Mouse (Mus musculus): ENCODE data around the gene Hmgcs1.
"Not testable (repeated sequence)": the region's sequence is repeated elsewhere in the genome, so short reads cannot be mapped to it uniquely, and the experiment has no call there.

Gene Hmgcs1

GRCm38 (mm10) chr13:119698436-119698835, 8.3 kb downstream of the Hmgcs1 start:
- no peak for DNase-seq (ENCODE audit: extremely low read depth, insufficient read length, low spot score)

- DNase-seq (ENCODE audit: extremely low read depth, insufficient read length, low spot score): no peak
Measured at GRCm38 (mm10) chr13:119704280-119704679, 14.1 kb downstream of the Hmgcs1 start.

GRCm38 (mm10) chr13:119706278-119706880, 16.2 kb downstream of the Hmgcs1 start:
- DNase-seq (ENCODE audit: extremely low read depth, insufficient read length, low spot score): not testable (repeated sequence)

GRCm38 (mm10) chr13:119706953-119707352, 16.8 kb downstream of the Hmgcs1 start:
- DNase-seq (ENCODE audit: extremely low read depth, insufficient read length, low spot score): no peak

- no peak for DNase-seq (ENCODE audit: extremely low read depth, insufficient read length, low spot score)
Measured at GRCm38 (mm10) chr13:119707906-119708305, 17.7 kb downstream of the Hmgcs1 start.

- DNase-seq (ENCODE audit: extremely low read depth, insufficient read length, low spot score): no peak
Measured at GRCm38 (mm10) chr13:119708941-119709340, 18.8 kb downstream of the Hmgcs1 start.

- DNase-seq (ENCODE audit: extremely low read depth, insufficient read length, low spot score): no peak
Measured at GRCm38 (mm10) chr13:119709388-119710267, 19.4 kb downstream of the Hmgcs1 start.

GRCm38 (mm10) chr13:119710268-119710610, 20.1 kb downstream of the Hmgcs1 start:
- DNase-seq (ENCODE audit: extremely low read depth, insufficient read length, low spot score): no peak

GRCm38 (mm10) chr13:119712463-119712862, 22.3 kb downstream of the Hmgcs1 start:
- peak; percentile 30 for DNase-seq (ENCODE audit: extremely low read depth, insufficient read length, low spot score)

GRCm38 (mm10) chr13:119713107-119713787, 23.1 kb downstream of the Hmgcs1 start:
- no peak for DNase-seq (ENCODE audit: extremely low read depth, insufficient read length, low spot score)

GRCm38 (mm10) chr13:119713821-119714220, 23.6 kb downstream of the Hmgcs1 start:
- DNase-seq (ENCODE audit: extremely low read depth, insufficient read length, low spot score): no peak

- DNase-seq (ENCODE audit: extremely low read depth, insufficient read length, low spot score): no peak
Measured at GRCm38 (mm10) chr13:119716105-119716504, 25.9 kb downstream of the Hmgcs1 start.

- no peak for DNase-seq (ENCODE audit: extremely low read depth, insufficient read length, low spot score)
Measured at GRCm38 (mm10) chr13:119722447-119722846, 32.3 kb downstream of the Hmgcs1 start.

- peak; percentile 40 for DNase-seq (ENCODE audit: extremely low read depth, insufficient read length, low spot score)
Measured at GRCm38 (mm10) chr13:119723368-119723767, 33.2 kb downstream of the Hmgcs1 start.

- DNase-seq (ENCODE audit: extremely low read depth, insufficient read length, low spot score): no peak
Measured at GRCm38 (mm10) chr13:119724541-119724940, 34.4 kb downstream of the Hmgcs1 start.

GRCm38 (mm10) chr13:119727608-119728387, 37.6 kb downstream of the Hmgcs1 start:
- DNase-seq (ENCODE audit: extremely low read depth, insufficient read length, low spot score): no peak

- DNase-seq (ENCODE audit: extremely low read depth, insufficient read length, low spot score): no peak
Measured at GRCm38 (mm10) chr13:119729406-119729805, 39.2 kb downstream of the Hmgcs1 start.

GRCm38 (mm10) chr13:119731448-119731847, 41.3 kb downstream of the Hmgcs1 start:
- DNase-seq (ENCODE audit: extremely low read depth, insufficient read length, low spot score): no peak

GRCm38 (mm10) chr13:119741390-119742237, 51.4 kb downstream of the Hmgcs1 start:
- DNase-seq (ENCODE audit: extremely low read depth, insufficient read length, low spot score): no peak
